Mouse (Mus musculus): ENCODE results near the gene Dlk2. TPM values are rescaled to one million over a fixed set of nuclear protein-coding genes. Genes with fewer than 3 reads are reported as not detected.

The Dlk2 gene
- polyA plus RNA-seq, 1 experiment from 2014 or later: 1.9 TPM

DNA sequence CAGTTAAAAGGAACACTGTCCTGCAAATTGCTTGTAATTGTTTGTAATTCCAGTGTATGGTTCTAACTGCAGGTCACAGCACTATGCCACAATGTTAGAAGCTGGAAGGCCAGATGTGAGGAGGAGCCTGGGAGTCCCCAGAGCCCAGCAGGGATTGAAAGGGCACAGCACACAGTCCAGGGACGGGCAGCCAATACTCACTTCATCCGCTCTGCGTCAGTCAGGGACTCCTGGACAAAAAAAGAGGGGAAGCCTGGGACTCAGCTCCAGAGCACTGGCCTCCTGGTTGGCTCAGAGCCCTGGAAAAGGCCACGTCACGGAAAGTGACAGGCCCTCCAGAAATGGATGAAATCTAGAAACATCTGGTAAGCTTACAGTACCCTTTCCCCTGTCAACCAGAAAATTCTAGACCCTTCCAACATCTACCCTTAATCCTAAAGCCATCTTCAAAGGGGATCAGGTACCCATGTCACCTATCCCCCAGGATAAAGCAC lies 35.0 kb upstream of the Dlk2 start:
- no peak for ATAC-seq (ENCODE audit: low FRiP score, low read depth)
- H3K4me2 ChIP-seq (replicated peaks): no peak overlapping the region
- no peak overlapping the region for H3K4me3 ChIP-seq
- H3K9me3 ChIP-seq: no peaks in the 10 kb centered on the region
- H3K9ac ChIP-seq (replicated peaks): no peak overlapping the region
- 89% methylated on average over 5 of the region's 5 CpGs for WGBS
- H3K36me3 ChIP-seq: peaks cover 84% of the 10 kb centered on the region
- H3K27ac ChIP-seq (replicated peaks): no peak overlapping the region
- no peaks in the 10 kb centered on the region for H3K4me1 ChIP-seq
- H3K27me3 ChIP-seq: no peaks in the 10 kb centered on the region

DNA sequence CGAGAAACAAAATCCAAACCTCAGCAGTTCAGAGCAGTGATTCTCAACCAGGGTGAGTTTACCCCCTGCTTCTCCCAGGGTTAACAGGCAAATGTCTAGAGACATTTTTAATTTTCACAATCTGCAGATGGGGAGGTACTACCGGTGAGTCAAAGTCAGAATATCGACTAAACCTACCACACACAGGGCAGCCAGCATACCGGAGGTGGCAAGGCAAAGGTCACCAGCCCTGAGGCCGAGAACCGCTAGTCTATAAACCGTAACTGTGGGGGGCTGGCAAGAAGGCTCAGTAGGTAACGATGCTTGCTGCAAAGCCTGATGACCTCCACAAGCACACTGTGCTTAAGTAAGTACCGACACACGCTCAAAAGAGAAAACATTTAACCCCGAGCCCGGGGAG lies 31.7 kb upstream of the Dlk2 start:
- Histone ChIP-seq H3K27ac (replicated peaks) (no peak overlapping the region), H3K9me3 (no peaks in the 10 kb centered on the region), H3K4me3 (no peak overlapping the region), H3K27me3 (no peaks in the 10 kb centered on the region), H3K4me1 (no peaks in the 10 kb centered on the region), H3K9ac (replicated peaks) (no peak overlapping the region), H3K36me3 (peaks cover 83% of the 10 kb centered on the region), H3K4me2 (replicated peaks) (no peak overlapping the region)
- no peak for ATAC-seq (ENCODE audit: low FRiP score, low read depth)
- 87% methylated on average over 12 of the region's 12 CpGs for WGBS

DNA sequence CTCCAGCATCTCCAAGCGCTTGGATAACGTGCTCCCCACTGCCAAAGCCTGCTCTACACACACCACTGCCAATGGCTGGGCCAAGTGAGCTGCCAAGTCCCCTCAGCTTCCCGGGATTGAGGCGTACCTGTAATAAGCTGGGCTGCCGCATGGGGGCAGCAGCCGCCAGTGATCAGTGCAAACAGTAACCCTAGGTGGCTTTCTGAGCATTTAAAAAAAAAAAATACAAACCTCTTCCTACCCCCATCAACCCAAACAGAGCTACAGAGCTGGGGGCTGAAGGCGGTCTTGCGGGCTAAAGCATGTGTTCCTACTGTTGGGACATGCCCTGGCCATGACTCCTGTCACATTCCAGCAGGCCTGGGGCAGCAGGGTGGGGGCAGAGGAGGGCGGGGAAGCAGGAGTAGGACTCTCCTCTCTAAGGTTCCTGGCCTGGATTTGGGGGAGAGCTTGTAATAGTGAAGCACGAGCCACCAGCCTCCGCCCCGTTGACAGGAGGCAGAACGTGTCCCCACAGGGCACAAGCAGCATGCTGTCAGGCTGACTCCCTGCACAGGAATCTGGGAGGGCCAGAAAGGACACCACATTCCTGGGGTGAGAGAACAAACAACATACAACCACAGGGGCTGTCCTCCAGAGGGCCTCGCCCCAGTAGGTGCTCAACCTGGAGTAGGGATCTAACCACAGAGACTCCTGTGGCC lies 31.2 kb upstream of the Dlk2 start:
- H3K36me3 ChIP-seq: peaks cover 83% of the 10 kb centered on the region
- no peaks in the 10 kb centered on the region for H3K4me1 ChIP-seq
- ATAC-seq (ENCODE audit: low FRiP score, low read depth): 0 out of 2 replicates have a peak, but pooled peaks have one; percentile 27
- no peaks in the 10 kb centered on the region for H3K9me3 ChIP-seq
- H3K4me3 ChIP-seq: no peak overlapping the region
- no peak overlapping the region for H3K9ac ChIP-seq (replicated peaks)
- H3K4me2 ChIP-seq (replicated peaks): no peak overlapping the region
- no peaks in the 10 kb centered on the region for H3K27me3 ChIP-seq
- no peak overlapping the region for H3K27ac ChIP-seq (replicated peaks)
- 26% methylated on average over 14 of the region's 14 CpGs for WGBS

DNA sequence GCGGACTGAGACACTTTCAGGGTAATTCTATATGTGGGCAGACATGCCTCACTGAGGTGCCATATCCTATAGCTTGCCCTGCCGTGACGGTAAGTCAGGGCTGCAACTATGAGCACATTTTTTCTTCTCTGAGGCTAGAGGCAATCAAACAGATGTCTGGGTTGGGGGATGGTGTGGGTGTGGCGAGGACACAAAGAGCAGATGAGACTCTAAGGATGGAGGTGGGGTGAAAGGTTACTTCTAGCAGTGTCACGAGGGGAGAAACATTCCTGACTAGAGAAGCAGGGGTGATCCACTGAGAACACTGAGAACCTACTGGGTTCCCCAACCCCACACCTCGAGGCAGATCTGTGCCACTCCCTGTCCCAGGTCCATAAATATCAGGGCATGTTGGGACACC lies 30.2 kb upstream of the Dlk2 start:
- ATAC-seq (ENCODE audit: low FRiP score, low read depth): no peak
- H3K4me3 ChIP-seq: no peak overlapping the region
- WGBS: 71% methylated on average over 6 of the region's 6 CpGs
- H3K4me1 ChIP-seq: no peaks in the 10 kb centered on the region
- no peaks in the 10 kb centered on the region for H3K27me3 ChIP-seq
- H3K9me3 ChIP-seq: no peaks in the 10 kb centered on the region
- H3K4me2 ChIP-seq (replicated peaks): no peak overlapping the region
- no peak overlapping the region for H3K27ac ChIP-seq (replicated peaks)
- no peak overlapping the region for H3K9ac ChIP-seq (replicated peaks)
- H3K36me3 ChIP-seq: peaks cover 82% of the 10 kb centered on the region

DNA sequence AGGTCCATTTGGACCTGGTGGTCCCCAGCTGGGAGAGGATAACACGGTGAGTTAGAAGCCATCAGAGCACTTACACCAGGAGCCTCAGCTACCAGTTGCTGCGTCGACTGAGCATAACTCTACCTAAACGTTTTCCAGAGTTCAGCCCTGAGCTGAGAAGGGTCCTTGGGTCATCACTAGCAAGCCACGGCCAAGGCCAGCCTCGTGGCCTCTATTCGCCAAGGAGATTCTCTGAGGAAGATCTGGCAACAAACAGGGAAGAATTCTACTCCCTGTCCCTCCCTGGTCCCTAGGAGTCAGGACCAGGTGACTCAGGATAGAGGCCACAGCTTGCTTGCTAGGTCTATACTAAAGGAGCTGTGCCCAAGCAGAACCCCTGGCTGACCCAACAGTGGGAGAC lies 29.7 kb upstream of the Dlk2 start:
- Histone ChIP-seq H3K4me1 (no peaks in the 10 kb centered on the region), H3K27ac (replicated peaks) (no peak overlapping the region), H3K9me3 (no peaks in the 10 kb centered on the region), H3K4me2 (replicated peaks) (no peak overlapping the region), H3K9ac (replicated peaks) (no peak overlapping the region), H3K36me3 (peaks cover 80% of the 10 kb centered on the region), H3K4me3 (no peak overlapping the region), H3K27me3 (no peaks in the 10 kb centered on the region)
- ATAC-seq (ENCODE audit: low FRiP score, low read depth): no peak
- 83% methylated on average over 7 of the region's 7 CpGs for WGBS

DNA sequence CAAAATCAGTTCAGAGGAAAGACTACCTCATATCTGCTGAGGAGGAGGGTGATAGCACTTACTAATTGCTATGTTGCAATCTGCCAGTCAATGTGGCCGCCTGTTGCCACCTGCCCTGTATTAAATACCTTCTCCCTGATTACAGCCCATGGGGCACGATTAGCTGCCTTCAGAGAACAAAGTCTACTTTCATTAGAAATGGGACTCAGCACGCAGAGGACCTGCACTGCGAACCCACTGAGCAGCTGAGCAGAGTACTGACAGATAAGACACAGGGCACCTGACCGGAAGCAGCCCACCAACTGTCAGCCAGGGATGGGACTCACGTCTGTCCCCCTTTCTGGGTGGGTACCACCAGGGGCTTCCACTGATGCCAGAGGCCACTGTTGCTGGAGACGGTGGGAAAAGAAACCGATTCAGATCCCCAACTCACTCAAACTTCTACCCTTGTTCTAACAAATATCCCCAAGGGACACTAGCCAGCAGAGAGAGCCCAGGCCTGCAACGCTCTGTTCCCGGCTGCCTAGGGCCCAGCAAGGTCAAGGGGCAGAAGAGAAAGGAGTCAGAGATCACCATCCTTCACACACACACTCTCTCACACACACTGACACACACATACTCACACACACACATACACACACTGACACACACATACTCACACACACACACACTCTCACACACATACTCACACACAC lies 29.0 kb upstream of the Dlk2 start:
- Histone ChIP-seq H3K4me2 (replicated peaks) (no peak overlapping the region), H3K36me3 (peaks cover 77% of the 10 kb centered on the region), H3K4me3 (no peak overlapping the region), H3K27me3 (no peaks in the 10 kb centered on the region), H3K9me3 (no peaks in the 10 kb centered on the region), H3K4me1 (no peaks in the 10 kb centered on the region), H3K27ac (replicated peaks) (no peak overlapping the region), H3K9ac (replicated peaks) (no peak overlapping the region)
- WGBS: 81% methylated on average over 10 of the region's 10 CpGs
- ATAC-seq (ENCODE audit: low FRiP score, low read depth): no peak

DNA sequence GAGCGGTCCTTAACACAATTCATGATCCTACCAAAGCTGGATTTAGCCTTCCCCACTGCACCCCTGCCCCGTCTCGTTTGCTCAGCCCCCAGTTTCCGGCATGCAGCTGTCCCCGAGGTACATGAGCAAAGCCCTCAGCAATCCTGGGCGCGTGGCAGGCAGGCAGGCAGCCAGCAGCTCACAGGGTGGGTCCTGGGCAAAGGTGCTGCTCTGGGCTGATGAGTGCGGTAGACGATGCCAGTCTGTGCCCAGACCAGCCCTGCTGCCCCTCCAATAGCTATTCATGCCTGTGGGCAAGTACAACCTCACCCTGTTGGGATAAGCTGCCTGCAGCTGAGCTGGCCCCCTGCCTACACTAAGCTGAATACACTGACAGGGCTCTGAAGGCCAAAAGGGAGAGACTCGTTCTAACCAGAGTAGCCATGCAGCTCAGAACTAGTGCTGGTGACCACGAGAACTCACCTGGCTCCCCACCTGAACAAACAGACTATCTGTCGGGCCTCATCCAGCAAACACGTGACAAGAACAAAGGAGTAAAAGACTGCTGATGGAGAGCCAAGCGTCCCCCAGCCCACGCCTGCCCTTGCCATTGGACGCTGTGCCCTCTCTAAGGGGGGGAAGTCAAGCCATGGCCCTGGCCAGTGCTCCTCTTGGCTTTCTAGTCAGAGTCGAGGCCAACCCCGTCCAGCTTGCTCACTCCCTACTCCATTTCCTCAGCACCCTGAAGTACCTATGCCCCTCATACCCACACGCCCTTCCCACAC lies 27.3 kb upstream of the Dlk2 start:
- Histone ChIP-seq H3K4me1 (no peaks in the 10 kb centered on the region), H3K9me3 (no peaks in the 10 kb centered on the region), H3K27ac (replicated peaks) (no peak overlapping the region), H3K36me3 (peaks cover 69% of the 10 kb centered on the region), H3K9ac (replicated peaks) (no peak overlapping the region), H3K4me2 (replicated peaks) (no peak overlapping the region), H3K4me3 (no peak overlapping the region), H3K27me3 (no peaks in the 10 kb centered on the region)
- ATAC-seq (ENCODE audit: low FRiP score, low read depth): no peak
- WGBS: 90% methylated on average over 19 of the region's 19 CpGs

DNA sequence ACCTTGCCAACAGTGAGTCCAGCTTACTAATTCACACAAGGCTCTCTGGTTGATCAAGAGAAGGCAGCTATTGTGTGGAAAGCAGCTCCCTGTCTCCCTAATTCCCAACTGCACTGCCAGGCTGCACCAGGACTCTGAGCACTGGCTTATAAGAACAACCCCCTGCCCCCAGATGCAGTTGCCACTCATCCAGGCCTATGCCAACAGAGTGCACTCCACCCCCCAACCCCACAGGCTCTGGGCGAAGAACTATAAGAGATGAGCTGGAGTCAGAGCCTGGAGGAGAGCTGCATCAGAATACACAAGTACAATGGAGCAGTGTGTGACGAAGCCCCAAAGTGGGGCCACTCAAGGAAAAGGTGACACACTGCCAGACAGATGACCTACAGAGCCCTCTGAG lies 25.2 kb upstream of the Dlk2 start:
- no peak for ATAC-seq (ENCODE audit: low FRiP score, low read depth)
- no peak overlapping the region for H3K4me3 ChIP-seq

DNA sequence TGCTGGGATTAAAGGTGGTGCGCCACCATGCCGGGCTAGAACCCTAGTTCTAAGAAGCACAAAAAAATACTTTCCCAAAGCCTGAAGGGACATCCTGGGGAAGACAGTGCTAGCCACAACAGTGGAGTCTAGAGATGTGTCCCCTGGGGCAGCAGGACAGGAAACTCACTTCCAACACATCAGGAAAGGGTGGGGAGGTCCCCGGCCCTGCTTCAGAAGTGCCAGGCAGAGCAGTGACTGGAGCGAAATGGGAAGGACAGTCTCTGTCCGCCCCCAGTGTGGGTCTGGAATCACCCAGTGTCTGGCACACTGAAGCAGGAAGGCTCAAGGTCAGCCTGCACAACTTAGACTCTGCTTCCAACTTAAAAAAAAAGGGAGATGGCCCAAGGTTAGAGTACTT lies 24.5 kb upstream of the Dlk2 start:
- WGBS: 90% methylated on average over 5 of the region's 5 CpGs
- H3K9ac ChIP-seq (replicated peaks): 0 out of 2 replicates have a peak overlapping the region, but pooled peaks have one; percentile 11
- H3K4me1 ChIP-seq: no peaks in the 10 kb centered on the region
- H3K4me3 ChIP-seq: no peak overlapping the region
- no peaks in the 10 kb centered on the region for H3K9me3 ChIP-seq
- H3K4me2 ChIP-seq (replicated peaks): no peak overlapping the region
- no peak overlapping the region for H3K27ac ChIP-seq (replicated peaks)
- ATAC-seq (ENCODE audit: low FRiP score, low read depth): no peak
- H3K36me3 ChIP-seq: peaks cover 58% of the 10 kb centered on the region
- H3K27me3 ChIP-seq: no peaks in the 10 kb centered on the region

More for the DNA sequence above, 25.2 kb upstream of the Dlk2 start:
- no peak overlapping the region for H3K4me2 ChIP-seq (replicated peaks)
- H3K27ac ChIP-seq (replicated peaks): no peak overlapping the region
- H3K9ac ChIP-seq (replicated peaks): peak overlapping the region; percentile 15; the same call in 1 of the 2 replicates
- 89% methylated on average over 2 of the region's 2 CpGs for WGBS
- peaks cover 59% of the 10 kb centered on the region for H3K36me3 ChIP-seq
- H3K27me3 ChIP-seq: no peaks in the 10 kb centered on the region
- no peaks in the 10 kb centered on the region for H3K9me3 ChIP-seq
- H3K4me1 ChIP-seq: no peaks in the 10 kb centered on the region

DNA sequence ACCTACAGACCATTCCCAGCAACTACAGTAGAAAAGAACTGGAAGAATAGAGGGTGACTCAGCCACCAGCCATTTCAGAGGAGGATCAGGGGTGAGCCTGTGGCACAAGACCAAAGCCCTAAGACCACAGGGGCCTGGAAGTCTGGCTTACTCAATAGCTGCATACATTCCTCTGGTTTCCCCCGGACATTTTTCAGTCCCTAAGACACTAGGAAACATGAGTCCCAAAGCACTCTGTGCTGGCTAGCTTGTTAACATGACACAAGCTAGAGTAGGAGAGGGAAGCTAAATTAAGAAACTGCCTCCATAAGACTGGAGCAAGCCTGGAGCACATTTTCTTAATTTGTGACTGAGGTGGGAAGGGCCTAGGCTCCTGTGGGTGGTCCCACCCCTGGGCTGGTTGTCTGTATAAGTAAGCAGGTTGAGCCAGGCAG lies 23.4 kb upstream of the Dlk2 start:
- Histone ChIP-seq H3K9ac (replicated peaks) (no peak overlapping the region), H3K9me3 (no peaks in the 10 kb centered on the region), H3K4me2 (replicated peaks) (no peak overlapping the region), H3K27me3 (no peaks in the 10 kb centered on the region), H3K4me1 (no peaks in the 10 kb centered on the region), H3K36me3 (peaks cover 60% of the 10 kb centered on the region), H3K27ac (replicated peaks) (no peak overlapping the region), H3K4me3 (no peak overlapping the region)
- no peak for ATAC-seq (ENCODE audit: low FRiP score, low read depth)
- WGBS: 74% methylated on average over 1 of the region's 1 CpGs

DNA sequence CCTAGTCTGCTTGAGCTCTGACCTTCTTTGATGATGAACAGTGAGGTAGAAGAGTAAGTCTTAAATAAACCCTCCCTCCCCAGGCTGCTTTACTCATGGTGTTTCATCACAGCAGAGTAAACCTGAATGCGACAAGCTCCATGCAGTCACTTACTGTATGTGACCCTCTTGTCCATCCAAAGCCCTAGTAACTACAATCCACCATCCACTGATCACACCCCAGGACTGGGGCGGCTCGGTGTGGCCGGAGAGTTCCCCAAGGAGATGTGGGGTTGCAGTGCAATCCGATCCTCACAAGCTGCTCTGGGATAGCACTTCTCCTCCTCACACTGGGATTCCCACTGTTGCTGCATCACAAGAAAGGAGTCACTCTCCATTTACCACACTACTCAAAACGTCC lies 22.8 kb upstream of the Dlk2 start:
- WGBS: 77% methylated on average over 6 of the region's 6 CpGs
- Histone ChIP-seq H3K9me3 (no peaks in the 10 kb centered on the region), H3K4me3 (no peak overlapping the region), H3K9ac (replicated peaks) (no peak overlapping the region), H3K4me2 (replicated peaks) (no peak overlapping the region), H3K36me3 (peaks cover 62% of the 10 kb centered on the region), H3K27ac (replicated peaks) (no peak overlapping the region), H3K27me3 (no peaks in the 10 kb centered on the region), H3K4me1 (no peaks in the 10 kb centered on the region)
- no peak for ATAC-seq (ENCODE audit: low FRiP score, low read depth)

DNA sequence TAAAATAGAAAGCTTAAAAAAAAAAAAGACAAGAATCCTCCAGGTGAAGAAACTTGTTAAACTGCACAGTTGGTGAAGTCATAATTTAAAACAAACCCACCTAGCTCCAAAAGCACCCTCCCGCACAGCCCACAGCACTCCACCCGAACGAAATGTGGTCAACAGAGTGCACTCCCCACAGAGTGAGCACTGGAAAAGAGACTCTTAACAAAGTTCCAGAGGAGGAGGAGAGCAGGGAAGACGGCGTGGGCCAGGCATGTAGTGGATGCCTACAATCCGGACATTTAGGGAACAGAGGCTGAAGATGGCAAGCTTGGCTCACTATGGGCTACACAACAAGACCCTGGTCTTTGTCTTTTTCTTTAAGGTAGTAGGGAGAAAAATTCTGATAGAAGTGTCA lies 22.2 kb upstream of the Dlk2 start:
- H3K9me3 ChIP-seq: no peaks in the 10 kb centered on the region
- 82% methylated on average over 6 of the region's 6 CpGs for WGBS
- no peaks in the 10 kb centered on the region for H3K4me1 ChIP-seq
- no peak overlapping the region for H3K4me2 ChIP-seq (replicated peaks)
- peaks cover 61% of the 10 kb centered on the region for H3K36me3 ChIP-seq
- no peak for ATAC-seq (ENCODE audit: low FRiP score, low read depth)
- no peak overlapping the region for H3K9ac ChIP-seq (replicated peaks)
- no peaks in the 10 kb centered on the region for H3K27me3 ChIP-seq
- no peak overlapping the region for H3K4me3 ChIP-seq
- H3K27ac ChIP-seq (replicated peaks): no peak overlapping the region

All from midbrain, embryonic 12.5 days (tissue).